ENCODE assay signal across 17 mouse cellular contexts in genomic region chr5:38136247-38136646, GRCm38 (mm10). TPM values are rescaled to one million over a fixed set of nuclear protein-coding genes. Genes with fewer than 3 reads are reported as not detected.
DNase-seq lines count a peak whose midpoint lies in the region; ATAC-seq and TF ChIP-seq lines count a peak whose summit lies in the region.
"Had no signal": no experiment of that assay in that cellular context is flagged by ENCODE, and none has a peak within 500 bp of the region (broad histone marks: within the 10 kb centered on the region; RNA-seq: fewer than 3 reads in every experiment).

No protein-coding gene starts in this region.

- no peak overlapping the region for H3K27ac ChIP-seq in forebrain, postnatal 0 days (ENCODE audit: low read depth, low read length)
- no peak overlapping the region for H3K27ac ChIP-seq in forebrain, embryonic 12.5 days
- H3K27ac ChIP-seq in midbrain, embryonic 13.5 days, result no peak overlapping the region
- no peak overlapping the region for H3K27ac ChIP-seq in midbrain, embryonic 14.5 days (replicated peaks; ENCODE audit: low read depth, low read length)
- H3K27ac ChIP-seq in kidney, postnatal 0 days, result no peak overlapping the region
- H3K27ac ChIP-seq in embryonic facial prominence, embryonic 10.5 days (replicated peaks), result no peak overlapping the region
- H3K27ac ChIP-seq: gastrocnemius, adult 2 months; limb, embryonic 15.5 days had no signal

- DNase-seq in forebrain, postnatal 0 days, result no peak
- no peak for DNase-seq in midbrain, embryonic 14.5 days
- no peak for DNase-seq in kidney, postnatal 0 days (ENCODE audit: low spot score)
- peak; percentile 53 for DNase-seq in yolk sac, embryonic 10.5 days (ENCODE audit: low spot score)
- DNase-seq in lung, adult 18-20 months, result no peak
- DNase-seq in embryonic facial prominence, embryonic 10.5 days (ENCODE audit: low spot score), result no peak
- DNase-seq: adrenal gland, postnatal 36 days; cerebellum, adult 9-11 months; gastrocnemius, adult 2 months; heart, adult 18-20 months; lung, postnatal 10 days; thymus, postnatal 36 days had no signal

- no peak overlapping the region for H3K9ac ChIP-seq in forebrain, postnatal 0 days
- H3K9ac ChIP-seq in forebrain, embryonic 12.5 days, result no peak overlapping the region
- no peak overlapping the region for H3K9ac ChIP-seq in midbrain, embryonic 13.5 days (replicated peaks)
- H3K9ac ChIP-seq in midbrain, embryonic 14.5 days (replicated peaks; ENCODE audit: low read length), result no peak overlapping the region
- H3K9ac ChIP-seq in kidney, postnatal 0 days (ENCODE audit: low read depth, low read length), result no peak overlapping the region
- H3K9ac ChIP-seq: limb, embryonic 15.5 days had no signal

- no peaks in the 10 kb centered on the region for H3K9me3 ChIP-seq in forebrain, postnatal 0 days (ENCODE audit: low read length)
- H3K9me3 ChIP-seq in forebrain, embryonic 12.5 days, result no peaks in the 10 kb centered on the region
- no peaks in the 10 kb centered on the region for H3K9me3 ChIP-seq in midbrain, embryonic 13.5 days
- no peaks in the 10 kb centered on the region for H3K9me3 ChIP-seq in midbrain, embryonic 14.5 days (ENCODE audit: control insufficient read depth, low read length)
- H3K9me3 ChIP-seq in kidney, postnatal 0 days (replicated peaks; ENCODE audit: low read length), result no peaks in the 10 kb centered on the region
- no peaks in the 10 kb centered on the region; the same call in 1 of the 2 replicates for H3K9me3 ChIP-seq in embryonic facial prominence, embryonic 10.5 days
- H3K9me3 ChIP-seq: limb, embryonic 15.5 days; megakaryocyte, embryonic 14.5 days had no signal

- H3K36me3 ChIP-seq in forebrain, postnatal 0 days (ENCODE audit: insufficient read depth), result peaks cover 54% of the 10 kb centered on the region
- peaks cover 65% of the 10 kb centered on the region for H3K36me3 ChIP-seq in forebrain, embryonic 12.5 days (replicated peaks)
- H3K36me3 ChIP-seq in midbrain, embryonic 13.5 days, result peaks cover 68% of the 10 kb centered on the region
- peaks cover 66% of the 10 kb centered on the region for H3K36me3 ChIP-seq in midbrain, embryonic 14.5 days (ENCODE audit: control insufficient read depth, insufficient read depth, low read length)
- peaks cover 11% of the 10 kb centered on the region; the same call in 1 of the 2 replicates for H3K36me3 ChIP-seq in kidney, postnatal 0 days (ENCODE audit: insufficient read depth, low read length)
- peaks cover 68% of the 10 kb centered on the region for H3K36me3 ChIP-seq in embryonic facial prominence, embryonic 10.5 days (replicated peaks)

- TF ChIP-seq CTCF in forebrain, postnatal 0 days (IDR thresholded peaks at IDR 0.05; ENCODE audit: low read depth), result no peak
- no peak for TF ChIP-seq CTCF in kidney, postnatal 0 days (IDR thresholded peaks at IDR 0.05; ENCODE audit: low read depth)

- ATAC-seq in forebrain, postnatal 0 days, result 0 out of 2 replicates have a peak, but pooled peaks have one; percentile 15
- ATAC-seq in forebrain, embryonic 12.5 days (ENCODE audit: low FRiP score), result no peak
- ATAC-seq in midbrain, embryonic 13.5 days, result 0 out of 2 replicates have a peak, but pooled peaks have one; percentile 35
- ATAC-seq in midbrain, embryonic 14.5 days (ENCODE audit: low FRiP score, low TSS enrichment), result no peak
- peak; percentile 77; the same call in 1 of the 2 replicates for ATAC-seq in kidney, postnatal 0 days (replicated peaks; ENCODE audit: low FRiP score, low read depth)
- ATAC-seq: activated CD4-positive, CD25-positive, alpha-beta regulatory T cell, adult 4 months had no signal

- 95% methylated on average over 9 of the region's 9 CpGs for WGBS in forebrain, postnatal 0 days
- 94% methylated on average over 9 of the region's 9 CpGs for WGBS in forebrain, embryonic 12.5 days
- 96% methylated on average over 9 of the region's 9 CpGs for WGBS in midbrain, embryonic 13.5 days
- WGBS in midbrain, embryonic 14.5 days, result 95% methylated on average over 9 of the region's 9 CpGs
- WGBS in kidney, postnatal 0 days, result 88% methylated on average over 9 of the region's 9 CpGs
- WGBS in embryonic facial prominence, embryonic 10.5 days, result 91% methylated on average over 9 of the region's 9 CpGs

- no peaks in the 10 kb centered on the region for H3K27me3 ChIP-seq in forebrain, postnatal 0 days (ENCODE audit: insufficient read depth, low read length)
- no peaks in the 10 kb centered on the region for H3K27me3 ChIP-seq in forebrain, embryonic 12.5 days
- no peaks in the 10 kb centered on the region for H3K27me3 ChIP-seq in midbrain, embryonic 13.5 days
- no peaks in the 10 kb centered on the region for H3K27me3 ChIP-seq in midbrain, embryonic 14.5 days (ENCODE audit: control insufficient read depth, insufficient read depth, low read length)
- H3K27me3 ChIP-seq in kidney, postnatal 0 days (ENCODE audit: insufficient read depth, low read length), result no peaks in the 10 kb centered on the region
- H3K27me3 ChIP-seq in embryonic facial prominence, embryonic 10.5 days (replicated peaks; ENCODE audit: low read depth, poor library complexity, severe bottlenecking), result no peaks in the 10 kb centered on the region
- H3K27me3 ChIP-seq: limb, embryonic 15.5 days; megakaryocyte, embryonic 14.5 days had no signal

- no peak overlapping the region for H3K4me3 ChIP-seq in forebrain, postnatal 0 days (ENCODE audit: low read depth, low read length)
- no peak overlapping the region for H3K4me3 ChIP-seq in forebrain, embryonic 12.5 days (replicated peaks)
- no peak overlapping the region for H3K4me3 ChIP-seq in midbrain, embryonic 13.5 days (replicated peaks)
- no peak overlapping the region for H3K4me3 ChIP-seq in midbrain, embryonic 14.5 days (replicated peaks; ENCODE audit: low read depth, low read length)
- no peak overlapping the region for H3K4me3 ChIP-seq in kidney, postnatal 0 days (replicated peaks; ENCODE audit: low read depth, low read length)
- no peak overlapping the region for H3K4me3 ChIP-seq in embryonic facial prominence, embryonic 10.5 days
- H3K4me3 ChIP-seq: gastrocnemius, adult 2 months; limb, embryonic 15.5 days; megakaryocyte, embryonic 14.5 days had no signal

- H3K4me1 ChIP-seq in forebrain, postnatal 0 days (ENCODE audit: insufficient read depth), result no peaks in the 10 kb centered on the region
- H3K4me1 ChIP-seq in forebrain, embryonic 12.5 days, result no peaks in the 10 kb centered on the region
- H3K4me1 ChIP-seq in midbrain, embryonic 13.5 days (replicated peaks), result no peaks in the 10 kb centered on the region
- H3K4me1 ChIP-seq in midbrain, embryonic 14.5 days (ENCODE audit: control insufficient read depth, insufficient read depth, low read length), result no peaks in the 10 kb centered on the region
- H3K4me1 ChIP-seq in kidney, postnatal 0 days (replicated peaks; ENCODE audit: insufficient read depth, low read length), result no peaks in the 10 kb centered on the region
- peaks cover 5% of the 10 kb centered on the region; the same call in 1 of the 2 replicates for H3K4me1 ChIP-seq in embryonic facial prominence, embryonic 10.5 days
- H3K4me1 ChIP-seq: limb, embryonic 15.5 days had no signal

- H3K4me2 ChIP-seq in forebrain, postnatal 0 days (ENCODE audit: low read depth), result no peak overlapping the region
- H3K4me2 ChIP-seq in forebrain, embryonic 12.5 days, result no peak overlapping the region
- H3K4me2 ChIP-seq in midbrain, embryonic 13.5 days (replicated peaks), result no peak overlapping the region
- no peak overlapping the region for H3K4me2 ChIP-seq in midbrain, embryonic 14.5 days (ENCODE audit: low read length)
- no peak overlapping the region for H3K4me2 ChIP-seq in kidney, postnatal 0 days (ENCODE audit: low read length)
- H3K4me2 ChIP-seq: limb, embryonic 15.5 days had no signal

RNA-seq across cellular contexts. Expression of gene Nsg1, which starts 23.5 kb away (rescaled TPM):
- total RNA-seq in forebrain, postnatal 0 days (2014; rRNA removed), result 1,532 and 1,817 TPM in 2 replicates
- polyA plus RNA-seq in forebrain, postnatal 0 days (2015; fragmentation: Nextera tagmentation; extraction: Ambion mirVana), result 1,881 and 1,970 TPM in 2 replicates
- polyA plus RNA-seq in forebrain, embryonic 12.5 days (2016; fragmentation: Nextera tagmentation; extraction: Ambion mirVana), result 376 and 398 TPM in 2 replicates
- polyA plus RNA-seq in midbrain, embryonic 13.5 days (2015; fragmentation: Nextera tagmentation; extraction: Ambion mirVana), result 870 and 950 TPM in 2 replicates
- polyA plus RNA-seq in midbrain, embryonic 14.5 days (2014; fragmentation: Nextera tagmentation; extraction: Ambion mirVana), result 280 and 671 TPM in 2 replicates
- 26.4 and 32.7 TPM in 2 replicates for polyA plus RNA-seq in kidney, postnatal 0 days (2015; fragmentation: Nextera tagmentation; extraction: Ambion mirVana)
- polyA plus RNA-seq in embryonic facial prominence, embryonic 10.5 days (2016; fragmentation: Nextera tagmentation; extraction: Ambion mirVana), result 110 and 128 TPM in 2 replicates

Comparison
In these comparisons a context has a peak if more than half of its experiments do, and no peak if none do; other contexts are left out.
1. ATAC-seq: peak in forebrain, postnatal 0 days (single experiment), midbrain, embryonic 13.5 days (single experiment) and kidney, postnatal 0 days (single experiment); none in forebrain, embryonic 12.5 days (single experiment) and midbrain, embryonic 14.5 days (single experiment).